Mouse (Mus musculus) hindlimb bud, embryonic 11.5 days (tissue): ENCODE results near the gene Zc3h7b.

Experiments used
- DNase-seq: peaks from one replicate; pipeline ENCODE4 v3.0.0-alpha.2; 2012; ENCODE audit warnings: low read depth, low spot score; ENCODE audit errors: extremely low spot score

Gene Zc3h7b

DNA sequence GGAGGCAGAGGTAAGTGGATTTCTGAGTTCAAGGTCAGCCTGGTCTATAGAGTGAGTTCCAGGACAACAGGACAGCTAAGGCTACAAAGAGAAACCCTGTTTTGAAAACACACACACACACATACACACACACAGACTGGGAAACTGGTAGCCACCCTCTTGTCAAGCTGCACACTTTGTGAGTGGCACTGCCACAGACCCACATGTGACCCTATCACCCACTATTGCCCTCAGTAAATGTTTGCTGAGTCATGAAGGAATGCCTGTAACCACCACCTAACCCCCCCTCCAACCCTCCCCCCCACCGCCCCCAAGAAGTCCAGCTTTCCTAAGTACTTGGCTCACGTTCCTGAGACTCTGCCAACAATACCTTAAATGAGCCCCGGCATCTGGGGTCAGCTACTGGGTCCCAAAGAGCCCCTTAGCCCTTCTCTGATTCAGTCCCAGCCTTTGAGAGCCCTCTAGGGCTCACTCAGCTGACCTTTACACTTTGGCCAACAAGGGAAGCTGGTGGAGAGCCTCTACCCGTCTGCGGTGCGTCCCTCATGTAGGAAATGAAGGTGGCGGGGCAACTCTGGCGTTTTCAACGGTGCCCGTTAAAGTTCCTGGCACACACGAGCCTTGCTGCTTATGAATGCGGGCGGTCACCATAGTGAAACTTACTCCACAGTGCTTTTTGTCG, 93.8 kb downstream of the Zc3h7b start:
- DNase-seq, result no peak

DNA sequence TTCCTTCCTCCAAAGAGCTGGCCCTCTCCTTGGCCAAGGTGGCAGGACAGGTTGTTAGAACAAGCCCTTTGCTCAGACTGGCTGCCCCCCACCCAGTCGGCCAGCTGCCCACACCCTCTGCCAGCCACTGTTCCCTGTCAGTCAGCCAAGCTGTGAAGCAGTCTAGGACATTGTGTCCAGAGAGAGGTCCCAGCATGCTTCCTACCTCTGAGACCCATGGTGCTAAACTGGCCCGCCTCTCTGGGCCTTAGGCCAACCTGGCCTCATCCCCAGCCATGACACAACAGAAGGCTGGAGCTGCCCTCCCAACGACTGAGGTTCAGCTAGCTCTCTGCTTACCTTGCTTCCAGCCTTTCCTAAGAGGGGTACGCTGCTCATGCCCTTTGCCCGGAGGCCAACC, 94.8 kb downstream of the Zc3h7b start:
- no peak for DNase-seq

- no peak for DNase-seq
Measured at GRCm38 (mm10) chr15:81840306-81840705, 95.4 kb downstream of the Zc3h7b start.

DNA sequence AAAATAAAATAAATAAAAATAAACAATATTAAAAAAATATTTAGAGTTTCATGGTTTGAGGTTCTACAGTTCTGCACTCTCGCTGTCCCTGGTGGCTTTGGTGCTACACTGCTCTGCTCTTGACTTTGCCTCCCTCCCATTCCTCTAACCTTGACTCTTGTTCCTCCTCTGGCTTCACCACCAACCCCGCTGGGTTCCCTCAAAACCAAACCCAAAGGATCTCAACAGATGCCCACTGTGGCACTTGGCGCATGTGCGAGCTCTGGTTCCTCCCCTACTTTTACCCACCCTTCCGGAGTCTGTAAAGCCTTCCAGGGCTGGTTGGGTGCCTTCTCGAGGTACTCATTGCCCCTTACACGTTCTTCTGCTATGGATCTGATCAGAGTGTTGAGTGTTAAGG, 97.4 kb downstream of the Zc3h7b start:
- DNase-seq, result no peak

DNA sequence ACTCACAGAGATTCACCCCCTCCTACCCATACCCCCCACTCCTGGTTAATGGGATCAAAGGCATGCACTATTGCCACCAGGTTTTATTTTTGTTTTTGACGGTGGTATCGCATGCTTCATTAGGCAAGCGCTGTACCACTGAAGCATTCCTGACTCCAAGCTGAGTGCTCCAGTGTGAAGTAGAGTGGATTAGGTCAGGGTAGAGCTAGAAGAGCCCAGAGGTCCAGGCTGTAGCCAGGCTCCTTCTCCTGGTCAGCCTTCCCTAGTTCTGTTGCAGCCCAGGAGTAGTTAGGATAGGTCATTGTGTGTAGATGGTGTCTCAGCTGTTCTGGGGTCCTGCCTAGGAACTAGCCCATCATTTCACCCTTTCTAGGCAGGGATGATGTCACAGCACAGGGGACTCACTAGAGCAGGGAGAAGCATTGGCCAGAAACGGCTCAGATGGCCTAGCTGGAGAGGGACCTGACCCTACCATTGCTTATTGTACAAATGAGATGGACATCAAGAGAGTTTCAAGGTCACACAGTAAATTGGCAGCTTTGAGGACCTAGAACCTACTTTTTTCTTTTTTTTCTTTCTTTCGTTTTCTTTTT, 100.3 kb downstream of the Zc3h7b start:
- no peak for DNase-seq

GRCm38 (mm10) chr15:81845724-81846123, 100.9 kb downstream of the Zc3h7b start:
- no peak for DNase-seq
